Mouse (Mus musculus): Measurements from ENCODE around the gene Enthd1. TPM values are rescaled to one million over a fixed set of nuclear protein-coding genes. Genes with fewer than 3 reads are reported as not detected.

Enthd1 gene
- polyA plus RNA-seq, 1 experiment from 2014 or later = not detected

GRCm38 (mm10) chr15:80577166-80577960 is 12.4 kb upstream of the Enthd1 start:
- no peak overlapping the region for H3K27ac ChIP-seq (ENCODE audit: low read length)
- H3K9ac ChIP-seq (ENCODE audit: low read length) = no peak overlapping the region
- peaks cover 8% of the 10 kb centered on the region for H3K27me3 ChIP-seq (ENCODE audit: control insufficient read depth, insufficient read depth, low read length)
- no peaks in the 10 kb centered on the region for H3K4me1 ChIP-seq (ENCODE audit: control insufficient read depth, insufficient read depth, low read length)
- H3K4me2 ChIP-seq (ENCODE audit: low read depth, low read length) = no peak overlapping the region
- H3K4me3 ChIP-seq (replicated peaks; ENCODE audit: low read length) = no peak overlapping the region
- H3K9me3 ChIP-seq (replicated peaks; ENCODE audit: control insufficient read depth, low read length) = no peaks in the 10 kb centered on the region
- 31% methylated on average over 22 of the region's 22 CpGs for WGBS
- no peaks in the 10 kb centered on the region for H3K36me3 ChIP-seq (ENCODE audit: control insufficient read depth, insufficient read depth, low read length)
- no peak for ATAC-seq (ENCODE audit: insufficient read depth, low FRiP score)

GRCm38 (mm10) chr15:80576415-80576994 is 11.5 kb upstream of the Enthd1 start:
- Histone ChIP-seq H3K4me3 (replicated peaks; ENCODE audit: low read length) (no peak overlapping the region), H3K27ac (ENCODE audit: low read length) (no peak overlapping the region), H3K36me3 (ENCODE audit: control insufficient read depth, insufficient read depth, low read length) (no peaks in the 10 kb centered on the region), H3K27me3 (ENCODE audit: control insufficient read depth, insufficient read depth, low read length) (peaks cover 8% of the 10 kb centered on the region), H3K4me2 (ENCODE audit: low read depth, low read length) (no peak overlapping the region), H3K9ac (ENCODE audit: low read length) (no peak overlapping the region), H3K4me1 (ENCODE audit: control insufficient read depth, insufficient read depth, low read length) (no peaks in the 10 kb centered on the region), H3K9me3 (replicated peaks; ENCODE audit: control insufficient read depth, low read length) (no peaks in the 10 kb centered on the region)
- WGBS = 69% methylated on average over 11 of the region's 11 CpGs
- no peak for ATAC-seq (ENCODE audit: insufficient read depth, low FRiP score)

GRCm38 (mm10) chr15:80575817-80576370 is 10.9 kb upstream of the Enthd1 start:
- H3K4me3 ChIP-seq (replicated peaks; ENCODE audit: low read length) = no peak overlapping the region
- ATAC-seq (ENCODE audit: insufficient read depth, low FRiP score) = no peak
- 89% methylated on average over 13 of the region's 13 CpGs for WGBS
- H3K36me3 ChIP-seq (ENCODE audit: control insufficient read depth, insufficient read depth, low read length) = no peaks in the 10 kb centered on the region
- H3K4me2 ChIP-seq (ENCODE audit: low read depth, low read length) = no peak overlapping the region
- H3K4me1 ChIP-seq (ENCODE audit: control insufficient read depth, insufficient read depth, low read length) = no peaks in the 10 kb centered on the region
- peaks cover 8% of the 10 kb centered on the region for H3K27me3 ChIP-seq (ENCODE audit: control insufficient read depth, insufficient read depth, low read length)
- H3K9ac ChIP-seq (ENCODE audit: low read length) = no peak overlapping the region
- H3K9me3 ChIP-seq (replicated peaks; ENCODE audit: control insufficient read depth, low read length) = no peaks in the 10 kb centered on the region
- H3K27ac ChIP-seq (ENCODE audit: low read length) = no peak overlapping the region

- H3K9ac ChIP-seq (ENCODE audit: low read length) = no peak overlapping the region
- no peak for ATAC-seq (ENCODE audit: insufficient read depth, low FRiP score)
- no peak overlapping the region for H3K4me2 ChIP-seq (ENCODE audit: low read depth, low read length)
- H3K9me3 ChIP-seq (replicated peaks; ENCODE audit: control insufficient read depth, low read length) = no peaks in the 10 kb centered on the region
- no peak overlapping the region for H3K4me3 ChIP-seq (replicated peaks; ENCODE audit: low read length)
- no peaks in the 10 kb centered on the region for H3K4me1 ChIP-seq (ENCODE audit: control insufficient read depth, insufficient read depth, low read length)
- 88% methylated on average over 17 of the region's 17 CpGs for WGBS
- no peak overlapping the region for H3K27ac ChIP-seq (ENCODE audit: low read length)
- no peaks in the 10 kb centered on the region for H3K36me3 ChIP-seq (ENCODE audit: control insufficient read depth, insufficient read depth, low read length)
- peaks cover 8% of the 10 kb centered on the region for H3K27me3 ChIP-seq (ENCODE audit: control insufficient read depth, insufficient read depth, low read length)
Observed at GRCm38 (mm10) chr15:80574211-80575040, 9.5 kb upstream of the Enthd1 start.

GRCm38 (mm10) chr15:80572811-80573520 is 8.0 kb upstream of the Enthd1 start:
- WGBS = 68% methylated on average over 9 of the region's 9 CpGs
- Histone ChIP-seq H3K4me2 (ENCODE audit: low read depth, low read length) (no peak overlapping the region), H3K27ac (ENCODE audit: low read length) (no peak overlapping the region), H3K4me1 (ENCODE audit: control insufficient read depth, insufficient read depth, low read length) (no peaks in the 10 kb centered on the region), H3K9ac (ENCODE audit: low read length) (no peak overlapping the region), H3K27me3 (ENCODE audit: control insufficient read depth, insufficient read depth, low read length) (peaks cover 5% of the 10 kb centered on the region), H3K9me3 (replicated peaks; ENCODE audit: control insufficient read depth, low read length) (no peaks in the 10 kb centered on the region), H3K4me3 (replicated peaks; ENCODE audit: low read length) (no peak overlapping the region), H3K36me3 (ENCODE audit: control insufficient read depth, insufficient read depth, low read length) (no peaks in the 10 kb centered on the region)
- no peak for ATAC-seq (ENCODE audit: insufficient read depth, low FRiP score)

- Histone ChIP-seq H3K27ac (ENCODE audit: low read length) (no peak within 1 kb of the TSS), H3K9me3 (replicated peaks; ENCODE audit: control insufficient read depth, low read length) (no peaks in the 10 kb centered on the region), H3K4me1 (ENCODE audit: control insufficient read depth, insufficient read depth, low read length) (no peaks in the 10 kb centered on the region), H3K27me3 (ENCODE audit: control insufficient read depth, insufficient read depth, low read length) (peaks cover 5% of the 10 kb centered on the region), H3K9ac (ENCODE audit: low read length) (no peak within 1 kb of the TSS), H3K36me3 (ENCODE audit: control insufficient read depth, insufficient read depth, low read length) (no peaks in the 10 kb centered on the region), H3K4me3 (replicated peaks; ENCODE audit: low read length) (no peak within 1 kb of the TSS), H3K4me2 (ENCODE audit: low read depth, low read length) (no peak within 1 kb of the TSS)
- 55% methylated on average over 12 of the region's 12 CpGs for WGBS
- ATAC-seq (ENCODE audit: insufficient read depth, low FRiP score) = no peak
Observed at GRCm38 (mm10) chr15:80572291-80572690, 7.3 kb upstream of the Enthd1 start, which contains the start of gene Grap2. Grap2 (plus strand) TSS chr15:80572594.

GRCm38 (mm10) chr15:80571611-80572010 is 6.7 kb upstream of the Enthd1 start:
- Histone ChIP-seq H3K27me3 (ENCODE audit: control insufficient read depth, insufficient read depth, low read length) (peaks cover under 1% of the 10 kb centered on the region), H3K4me1 (ENCODE audit: control insufficient read depth, insufficient read depth, low read length) (no peaks in the 10 kb centered on the region), H3K9me3 (replicated peaks; ENCODE audit: control insufficient read depth, low read length) (no peaks in the 10 kb centered on the region), H3K36me3 (ENCODE audit: control insufficient read depth, insufficient read depth, low read length) (no peaks in the 10 kb centered on the region), H3K27ac (ENCODE audit: low read length) (no peak overlapping the region), H3K9ac (ENCODE audit: low read length) (no peak overlapping the region), H3K4me3 (replicated peaks; ENCODE audit: low read length) (no peak overlapping the region), H3K4me2 (ENCODE audit: low read depth, low read length) (no peak overlapping the region)
- WGBS = 61% methylated on average over 7 of the region's 7 CpGs
- ATAC-seq (ENCODE audit: insufficient read depth, low FRiP score) = no peak

- ATAC-seq (ENCODE audit: insufficient read depth, low FRiP score) = no peak
- no peak overlapping the region for H3K9ac ChIP-seq (ENCODE audit: low read length)
- no peaks in the 10 kb centered on the region for H3K4me1 ChIP-seq (ENCODE audit: control insufficient read depth, insufficient read depth, low read length)
- H3K36me3 ChIP-seq (ENCODE audit: control insufficient read depth, insufficient read depth, low read length) = no peaks in the 10 kb centered on the region
- no peak overlapping the region for H3K4me2 ChIP-seq (ENCODE audit: low read depth, low read length)
- no peak overlapping the region for H3K4me3 ChIP-seq (replicated peaks; ENCODE audit: low read length)
- no peaks in the 10 kb centered on the region for H3K27me3 ChIP-seq (ENCODE audit: control insufficient read depth, insufficient read depth, low read length)
- H3K27ac ChIP-seq (ENCODE audit: low read length) = no peak overlapping the region
- 83% methylated on average over 1 of the region's 1 CpGs for WGBS
- H3K9me3 ChIP-seq (replicated peaks; ENCODE audit: control insufficient read depth, low read length) = no peaks in the 10 kb centered on the region
Observed at GRCm38 (mm10) chr15:80570226-80570625, 5.3 kb upstream of the Enthd1 start.

Data from stomach, embryonic 16.5 days (tissue).